Mouse (Mus musculus) adrenal gland, adult 2 months (tissue): Measurements from ENCODE around the gene Lamtor2. TPM values are rescaled to one million over a fixed set of nuclear protein-coding genes. Genes with fewer than 3 reads are reported as not detected.

Experiments
- DNase-seq: peaks from one replicate; pipeline ENCODE4 v3.0.0; 2021
- polyA plus RNA-seq: library from polyadenylated mRNA; depleted of rRNA; stranded (reverse); fragments of >200 nt; gene quantifications from 2 replicates; pipeline ENCODE4 v1.2.3, GENCODE M21; 2012
- total RNA-seq, 2 experiments: library from RNA; stranded (reverse); gene quantifications; 2 replicates each; pipeline ENCODE4 v1.2.3; 2021

Gene Lamtor2
- total and polyA plus RNA-seq, 3 experiments: 117 to 154 (median 153) TPM

DNA sequence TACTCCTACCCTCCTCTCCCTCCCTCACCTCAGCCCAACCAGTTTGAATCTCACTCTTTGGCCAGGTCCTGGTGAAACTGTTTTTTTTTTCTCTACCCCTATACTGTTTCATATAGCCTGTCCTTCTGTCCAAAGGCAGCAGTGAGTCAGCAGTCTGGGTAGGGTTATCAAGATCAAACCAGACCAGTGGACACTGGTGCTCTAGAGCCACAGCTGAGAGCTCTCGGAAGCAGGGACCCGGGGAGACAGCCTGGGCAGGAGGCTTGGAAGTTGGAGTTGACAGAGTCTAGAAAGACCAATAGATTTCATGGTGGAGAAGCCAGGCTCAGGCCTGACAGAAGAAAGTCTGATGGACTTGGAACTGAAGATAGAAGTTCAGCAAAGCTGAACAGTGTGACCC, 15.7 kb upstream of the Lamtor2 start:
- DNase-seq: peak; percentile 50

DNA sequence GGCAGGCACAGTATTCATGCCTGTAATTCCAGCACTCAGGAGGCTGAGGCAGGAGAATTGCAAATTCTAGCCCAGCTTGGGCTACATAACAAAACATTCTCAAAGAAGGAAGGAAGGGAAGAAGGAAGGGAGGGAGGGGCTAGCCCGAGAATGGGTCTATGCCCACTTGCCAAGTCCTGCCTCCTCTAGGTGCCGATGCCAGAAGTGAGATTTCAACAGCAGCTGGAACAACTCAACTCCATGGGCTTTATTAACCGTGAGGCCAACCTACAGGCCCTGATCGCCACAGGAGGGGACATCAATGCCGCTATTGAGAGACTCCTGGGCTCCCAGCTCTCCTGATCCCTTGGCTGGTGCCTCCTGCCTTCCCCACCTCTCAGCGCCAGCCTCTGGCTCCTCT, 15.0 kb upstream of the Lamtor2 start:
- peak; percentile 61 for DNase-seq

DNA sequence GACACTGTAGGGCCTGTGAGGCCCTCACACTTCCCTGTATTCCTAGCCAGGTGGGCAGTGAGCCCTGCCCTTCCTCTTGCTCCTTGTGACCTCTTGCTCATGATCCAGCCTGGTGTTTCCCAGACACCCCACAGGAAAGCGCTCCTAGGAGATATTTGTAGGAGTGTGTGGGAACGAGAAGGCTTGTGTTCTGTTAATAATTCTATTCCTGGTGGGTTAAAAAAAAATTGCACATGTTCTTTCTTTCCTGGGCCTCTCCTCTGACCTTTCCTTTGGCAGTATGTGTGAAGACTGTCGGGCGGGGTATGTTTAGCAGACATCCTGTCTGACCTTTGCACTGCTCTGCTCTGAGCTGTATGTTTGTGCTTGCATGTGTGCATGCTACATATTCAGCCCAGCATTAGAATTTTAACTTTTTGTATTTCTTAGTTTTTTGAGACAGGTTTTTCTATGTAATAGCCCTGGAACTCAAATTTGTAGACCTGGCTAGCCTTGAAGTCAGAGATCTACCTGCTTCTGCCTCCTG, 13.7 kb upstream of the Lamtor2 start:
- DNase-seq: no peak

DNA sequence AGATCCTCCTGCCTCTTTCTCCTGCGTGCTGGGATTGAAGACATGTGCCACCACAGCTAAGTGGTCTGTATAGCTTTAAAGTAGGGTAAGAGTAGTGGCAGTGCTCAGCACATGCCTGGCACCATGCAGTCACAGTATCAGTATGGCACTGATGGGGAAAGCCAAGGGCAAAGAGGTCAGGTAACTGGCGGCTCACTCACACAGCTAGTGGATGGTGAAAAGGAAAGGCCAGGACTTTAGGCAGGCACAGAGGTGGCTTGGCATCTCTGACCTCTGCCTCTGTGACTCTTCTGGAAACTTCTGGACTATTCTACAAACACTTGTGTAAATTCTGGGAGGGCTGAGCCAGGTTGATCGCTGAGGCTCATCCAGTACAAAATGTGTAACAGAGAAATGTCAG, 13.2 kb upstream of the Lamtor2 start:
- no peak for DNase-seq

DNA sequence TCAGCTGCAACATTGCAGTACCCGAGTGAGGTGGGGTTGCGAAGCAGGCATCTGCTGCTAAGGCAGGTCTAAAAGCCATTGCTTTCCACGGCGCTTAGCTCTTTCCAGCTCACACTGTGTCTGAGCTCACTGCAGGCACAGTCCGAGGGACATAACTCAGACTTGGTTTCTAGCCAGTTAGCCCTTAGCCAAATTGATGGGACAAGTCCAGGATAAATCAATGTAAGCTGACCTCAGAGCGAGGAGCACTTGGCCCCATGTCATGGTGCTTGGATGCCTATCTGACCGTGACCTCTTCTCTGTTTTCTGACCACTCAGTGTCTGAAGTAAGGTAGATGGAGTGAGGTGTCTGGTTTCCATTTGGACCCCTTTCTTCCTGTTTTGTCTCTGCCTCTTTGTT, 11.1 kb upstream of the Lamtor2 start:
- DNase-seq: peak; percentile 49

DNA sequence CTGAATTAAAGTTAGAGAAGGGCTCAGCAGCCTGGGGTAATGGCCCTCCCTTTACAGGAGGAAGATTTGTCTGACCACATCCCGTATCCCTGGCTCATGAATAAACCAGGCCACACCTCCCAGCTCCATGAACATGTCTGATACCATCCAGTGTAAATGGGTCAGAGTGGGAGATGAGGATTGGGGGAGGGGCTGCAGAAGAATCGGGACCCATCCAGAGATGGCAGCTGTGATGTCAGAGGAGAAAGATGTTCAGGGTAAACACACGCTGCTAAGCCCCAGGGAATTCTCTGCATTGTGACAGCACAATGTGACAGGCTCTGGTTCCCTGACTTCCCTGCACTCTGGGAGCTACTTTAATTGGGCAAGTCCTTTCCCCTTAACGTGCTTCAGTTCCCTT, 10.6 kb upstream of the Lamtor2 start:
- no peak for DNase-seq

DNA sequence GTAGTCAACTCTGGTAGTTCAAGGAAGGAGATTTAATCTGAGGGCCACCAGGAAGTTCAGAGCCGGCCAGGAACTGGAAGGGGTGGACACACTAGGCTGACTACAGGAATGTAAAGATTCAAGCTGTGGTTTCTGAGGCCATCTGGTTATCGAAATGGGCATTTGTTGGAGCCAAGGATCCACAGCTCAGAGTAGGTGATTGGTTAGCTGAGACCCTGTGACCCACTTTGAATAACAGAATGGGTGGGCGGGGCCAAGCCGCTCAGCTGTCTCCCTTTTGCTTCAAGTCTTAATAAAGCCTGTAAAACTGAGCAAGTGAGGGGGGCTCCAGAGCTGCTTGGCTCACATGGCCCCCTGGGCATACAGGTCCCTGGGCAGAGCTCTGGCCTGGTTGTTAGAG, 9.1 kb upstream of the Lamtor2 start:
- DNase-seq: no peak

DNA sequence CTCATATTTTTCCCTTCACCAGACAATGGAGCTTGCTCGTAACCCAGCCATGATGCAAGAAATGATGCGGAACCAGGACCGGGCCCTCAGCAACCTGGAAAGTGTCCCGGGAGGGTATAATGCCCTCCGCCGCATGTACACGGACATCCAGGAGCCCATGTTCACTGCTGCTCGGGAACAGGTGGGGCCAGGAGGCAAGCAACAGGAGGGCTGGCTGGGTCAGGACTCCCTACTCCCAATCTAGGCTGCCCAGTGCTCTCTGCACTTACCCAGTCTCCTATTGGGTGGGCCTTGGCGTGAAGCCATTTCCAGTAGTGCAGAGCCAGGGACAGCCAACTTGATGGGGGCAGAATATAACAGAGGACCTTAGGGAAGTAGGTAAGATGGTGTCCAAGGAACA, 6.7 kb upstream of the Lamtor2 start:
- no peak for DNase-seq

DNA sequence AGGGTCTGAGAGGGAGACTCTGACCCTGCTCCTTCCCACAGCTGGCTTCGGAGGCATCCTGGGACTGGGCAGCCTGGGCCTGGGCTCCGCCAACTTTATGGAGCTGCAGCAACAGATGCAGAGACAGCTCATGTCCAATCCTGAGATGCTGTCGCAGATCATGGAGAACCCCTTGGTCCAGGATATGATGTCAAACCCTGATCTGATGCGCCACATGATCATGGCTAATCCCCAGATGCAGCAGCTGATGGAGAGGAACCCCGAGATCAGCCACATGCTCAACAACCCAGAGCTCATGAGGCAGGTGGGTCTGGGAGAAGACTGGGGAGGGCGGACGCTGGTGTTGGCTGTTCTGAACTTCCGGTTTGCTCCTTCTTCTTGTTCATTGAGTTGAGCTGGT, 3.7 kb upstream of the Lamtor2 start:
- DNase-seq: no peak

DNA sequence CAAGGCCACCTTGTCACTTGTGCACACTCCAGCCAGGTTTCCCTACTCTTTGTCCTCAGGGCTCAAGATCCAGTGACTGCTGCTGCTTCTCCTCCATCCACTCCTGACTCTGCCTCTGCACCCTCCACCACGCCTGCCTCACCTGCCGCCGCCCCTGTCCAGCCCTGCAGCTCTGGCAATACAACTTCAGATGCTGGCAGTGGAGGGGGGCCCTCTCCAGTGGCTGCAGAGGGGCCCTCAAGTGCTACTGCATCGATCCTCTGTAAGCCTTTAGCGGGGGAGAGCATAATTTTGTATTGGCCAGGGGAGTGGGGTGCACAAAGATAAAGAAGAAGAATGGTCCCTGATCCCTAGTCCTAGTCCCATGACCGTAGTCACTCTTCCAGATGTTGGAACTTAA, 2.9 kb upstream of the Lamtor2 start:
- DNase-seq: no peak

DNA sequence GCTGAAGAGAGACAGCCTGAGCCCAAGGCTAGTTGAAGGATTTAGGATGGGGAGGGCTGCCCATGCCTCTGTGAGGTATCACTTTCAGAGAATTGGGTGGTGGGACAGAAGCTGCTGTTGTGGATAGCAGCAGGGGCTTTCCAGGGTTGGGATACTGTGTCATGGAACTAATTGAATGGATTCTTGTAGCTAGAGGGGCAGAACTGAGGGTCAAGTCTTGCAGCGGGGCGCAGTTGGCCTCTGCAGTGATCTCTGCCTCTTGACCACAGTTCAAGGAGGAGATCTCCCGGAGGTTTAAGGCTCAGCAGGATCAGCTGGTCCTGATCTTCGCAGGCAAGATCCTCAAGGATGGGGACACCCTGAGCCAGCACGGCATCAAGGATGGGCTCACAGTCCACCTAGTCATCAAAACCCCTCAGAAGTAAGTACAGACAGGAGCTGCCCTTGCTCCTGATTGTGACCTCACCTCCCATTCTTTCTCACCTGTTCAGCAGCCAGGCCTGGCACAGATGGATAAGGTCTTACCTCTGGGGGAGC, 2.3 kb upstream of the Lamtor2 start:
- DNase-seq: no peak

DNA sequence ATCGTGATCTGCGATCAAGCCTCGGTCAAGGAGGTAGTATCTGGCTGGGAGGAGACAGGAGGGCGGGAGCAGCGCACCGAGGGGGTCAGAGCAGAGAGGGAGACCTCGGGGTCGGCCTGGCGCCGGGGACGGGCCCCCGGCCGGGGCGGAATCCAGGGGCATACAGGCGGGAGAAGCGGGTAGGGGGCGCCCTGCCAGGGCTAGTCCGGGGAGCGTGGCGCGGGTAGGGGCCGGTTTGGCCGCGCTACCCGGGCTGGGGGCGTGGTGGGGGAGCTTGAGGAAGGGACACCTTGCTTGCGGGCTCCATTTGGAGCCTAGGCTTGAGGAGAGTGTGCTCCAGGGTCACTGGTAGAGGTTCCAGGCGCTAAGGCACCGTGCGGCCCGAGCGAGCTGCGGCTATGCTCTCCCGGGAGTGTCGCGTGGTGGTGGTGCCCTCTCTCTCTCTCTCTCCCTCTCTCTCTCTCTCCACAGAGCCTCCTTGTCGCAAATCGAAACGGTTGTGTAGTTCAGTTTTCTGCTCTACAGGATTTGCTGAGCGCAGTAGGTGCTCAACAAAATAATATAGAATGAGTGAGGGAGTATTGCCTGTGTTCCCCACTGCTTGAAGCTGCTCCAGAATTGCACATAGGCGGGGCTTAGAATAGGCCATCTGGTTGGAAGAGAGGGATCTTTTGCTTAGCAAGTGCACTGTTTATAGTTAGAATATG, 1.2 kb upstream of the Lamtor2 start:
- DNase-seq: no peak

DNA sequence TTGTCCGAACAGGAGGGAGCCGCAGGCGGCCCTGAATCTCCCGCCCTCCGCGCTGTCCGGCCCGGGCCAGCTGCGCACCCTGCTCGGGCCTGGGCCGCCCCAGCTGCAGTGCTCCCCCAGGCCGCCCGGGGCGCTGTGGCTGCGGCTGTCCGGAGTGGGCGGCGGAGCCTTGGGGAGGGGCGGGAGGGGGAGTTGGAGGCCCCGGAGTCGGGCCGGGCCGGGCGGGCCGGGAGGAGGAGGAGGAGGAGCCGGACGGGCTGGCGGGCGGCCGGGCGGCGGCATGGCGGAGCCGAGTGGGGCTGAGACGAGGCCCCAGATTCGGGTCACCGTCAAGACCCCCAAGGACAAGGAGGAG, 628 bp upstream of the Lamtor2 start, which contains the start of gene Ubqln4:
Ubqln4 (plus strand) TSS at position 234 of the 355 bp plus-strand sequence.
- peak; percentile 97 for DNase-seq

DNA sequence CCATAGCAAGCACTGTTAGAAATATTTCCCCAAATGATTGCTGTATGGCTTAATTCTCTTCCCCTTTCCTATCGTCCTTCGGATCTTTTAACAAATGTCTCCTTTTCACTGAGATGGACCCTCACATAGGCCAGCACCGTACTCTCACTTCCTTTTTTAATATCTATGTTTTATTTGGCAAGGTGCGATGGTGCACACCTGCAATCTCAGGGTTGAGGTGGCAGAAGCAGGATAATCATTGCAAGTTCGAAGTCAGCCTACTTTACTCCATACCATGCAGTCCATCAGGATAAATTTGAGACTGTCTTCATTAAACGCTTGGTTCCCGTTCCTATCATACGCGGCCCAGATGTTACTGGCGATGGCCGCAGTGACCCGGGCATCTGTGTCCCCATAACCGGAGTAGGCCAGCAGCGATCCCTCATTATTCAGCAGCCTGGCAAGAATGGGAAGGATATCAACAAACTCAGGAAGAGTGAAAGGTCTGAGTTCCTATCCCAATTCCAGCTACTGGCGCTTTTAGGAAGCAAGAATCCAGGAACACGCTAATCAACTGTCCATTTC, 710 bp downstream of the Lamtor2 start:
- DNase-seq: peak; percentile 33

DNA sequence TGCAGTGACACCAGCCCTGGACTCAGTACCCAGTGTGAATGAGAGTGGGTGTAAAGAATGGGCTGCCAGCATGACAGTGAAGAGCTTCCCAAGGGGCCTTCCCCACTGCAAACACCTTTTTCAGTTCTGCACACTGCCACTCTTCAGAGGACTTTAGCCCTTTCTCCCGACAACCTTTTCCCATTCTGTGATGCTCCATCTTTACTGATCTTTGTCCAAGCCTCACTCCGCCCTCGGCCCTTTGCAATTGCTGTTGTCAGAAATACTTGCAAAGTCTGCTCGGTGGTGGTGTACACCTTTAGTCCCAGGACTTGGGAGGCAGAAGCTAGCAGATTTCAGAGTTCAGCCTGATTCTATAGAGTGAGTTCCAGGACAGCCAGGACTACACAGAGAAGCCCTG, 1.3 kb downstream of the Lamtor2 start:
- no peak for DNase-seq

DNA sequence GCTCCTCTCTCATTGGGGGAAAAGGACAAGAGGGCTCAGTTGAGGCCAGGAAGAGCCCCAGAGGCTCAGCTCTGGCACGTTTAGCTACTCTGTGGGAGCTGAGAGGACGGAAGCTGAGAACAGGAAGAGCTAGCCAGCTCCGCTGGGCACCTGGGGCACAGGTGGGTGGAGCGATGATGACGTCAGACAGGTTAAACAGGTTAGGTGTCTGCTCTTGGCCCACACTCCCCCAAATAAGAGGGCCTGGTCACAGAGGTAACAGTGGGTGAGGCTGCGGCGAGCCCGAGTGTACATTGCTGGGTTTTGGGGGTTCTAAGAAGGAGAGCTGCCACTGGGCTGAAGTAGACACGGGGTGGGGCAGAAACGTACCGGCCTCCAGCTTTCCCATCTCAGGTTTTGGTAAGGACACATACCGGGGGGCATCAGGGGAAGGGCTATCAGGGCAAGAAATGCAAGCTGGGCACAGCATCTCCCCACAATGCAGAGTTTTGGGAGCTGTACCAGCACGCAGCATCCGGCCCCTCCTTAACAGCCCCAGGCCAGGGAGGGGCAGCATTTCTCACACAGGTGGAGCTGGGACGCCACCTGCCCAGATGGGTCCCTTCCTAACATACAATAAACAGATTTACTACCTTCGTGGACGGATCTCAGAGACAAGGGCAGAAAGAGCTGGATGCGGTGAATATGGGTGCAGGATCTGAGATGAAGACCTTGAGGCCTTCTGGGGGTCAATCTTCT, 4.5 kb downstream of the Lamtor2 start, which contains the start of gene Rab25:
Rab25 (minus strand) TSS at position 121 of the 738 bp plus-strand sequence.
- no peak for DNase-seq

DNA sequence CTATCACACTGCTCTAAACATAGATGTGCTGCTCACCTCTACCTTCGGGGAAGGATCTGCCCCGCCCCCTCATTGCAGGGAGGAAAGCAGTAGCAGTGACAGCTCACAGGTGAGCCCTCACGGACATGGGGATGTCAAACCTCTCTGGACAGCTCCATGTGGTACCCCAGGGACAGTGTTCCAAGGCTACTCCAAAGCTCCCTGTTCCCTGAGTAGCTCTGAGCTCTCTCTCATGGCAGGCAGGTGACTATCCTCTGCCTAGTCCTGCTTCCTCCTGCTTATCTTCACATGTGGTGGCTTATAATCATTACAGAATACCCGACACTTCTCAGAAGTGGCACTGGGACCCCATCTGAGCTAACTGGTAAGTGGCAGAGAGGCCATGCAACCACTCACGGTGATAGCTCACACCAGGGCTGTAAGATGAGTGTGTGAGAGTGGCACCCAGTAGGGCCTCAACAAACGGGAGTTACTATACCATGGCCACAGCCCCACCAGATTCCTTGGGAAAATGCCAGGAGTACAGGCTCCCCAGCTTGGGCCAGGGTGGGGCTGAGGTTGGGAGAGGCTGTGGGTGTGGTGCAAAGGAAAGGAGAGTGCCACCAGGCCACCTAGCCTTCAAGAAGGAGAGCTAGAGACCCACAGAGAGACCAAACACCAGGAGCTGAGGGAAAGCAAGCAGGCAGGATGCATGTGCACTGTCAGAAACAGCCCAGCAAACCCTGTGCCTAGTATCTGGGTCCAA, 6.0 kb downstream of the Lamtor2 start:
- no peak for DNase-seq

DNA sequence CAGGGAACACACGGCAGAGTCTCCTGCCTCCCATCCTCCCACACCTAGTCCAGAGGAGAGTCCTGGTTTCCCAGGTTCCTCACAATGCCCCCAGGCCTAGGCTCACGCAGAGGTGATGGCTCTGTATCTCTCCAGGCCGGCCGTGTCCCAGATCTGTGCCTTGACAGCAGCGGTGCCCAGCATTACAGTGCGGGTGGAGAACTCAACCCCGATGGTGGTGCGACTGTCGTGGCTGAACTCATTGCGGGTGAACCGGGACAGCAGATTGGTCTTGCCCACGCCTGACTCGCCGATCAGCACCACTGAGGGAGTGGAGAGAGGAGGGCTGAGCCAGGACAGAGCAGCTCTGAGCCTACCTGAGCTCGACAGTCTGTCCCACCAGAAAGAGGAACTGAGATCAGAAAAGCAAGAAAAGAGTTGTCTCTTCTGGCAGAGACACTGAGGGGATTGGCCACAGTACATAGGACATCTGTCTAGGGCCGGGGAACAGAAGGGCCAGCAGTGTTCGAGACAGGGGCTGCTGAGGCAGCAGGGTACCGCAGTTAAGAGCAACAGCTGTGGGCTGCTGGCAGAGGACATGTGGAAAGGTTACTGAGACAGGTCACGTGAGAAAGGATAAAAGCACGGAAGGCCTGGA, 7.8 kb downstream of the Lamtor2 start:
- no peak for DNase-seq

DNA sequence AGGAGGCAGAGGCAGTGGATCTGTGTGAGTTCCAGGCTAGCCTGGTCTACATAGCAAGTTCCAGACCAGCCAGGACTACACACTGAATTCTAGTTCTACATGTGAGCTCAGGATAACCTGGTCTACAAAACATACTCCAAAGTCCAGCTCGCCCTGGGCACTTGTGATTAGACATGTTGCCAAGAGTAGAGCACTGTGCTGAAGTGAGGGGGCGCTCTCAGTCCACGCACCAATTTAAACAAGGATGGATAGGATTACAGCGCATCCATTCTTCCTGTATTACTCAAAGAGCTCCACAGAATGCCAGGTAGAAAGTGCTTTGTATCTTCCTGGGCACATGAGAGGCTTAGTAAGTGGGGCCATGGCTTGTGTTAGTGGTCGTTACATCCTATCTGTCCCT, 8.4 kb downstream of the Lamtor2 start:
- peak; percentile 41 for DNase-seq

DNA sequence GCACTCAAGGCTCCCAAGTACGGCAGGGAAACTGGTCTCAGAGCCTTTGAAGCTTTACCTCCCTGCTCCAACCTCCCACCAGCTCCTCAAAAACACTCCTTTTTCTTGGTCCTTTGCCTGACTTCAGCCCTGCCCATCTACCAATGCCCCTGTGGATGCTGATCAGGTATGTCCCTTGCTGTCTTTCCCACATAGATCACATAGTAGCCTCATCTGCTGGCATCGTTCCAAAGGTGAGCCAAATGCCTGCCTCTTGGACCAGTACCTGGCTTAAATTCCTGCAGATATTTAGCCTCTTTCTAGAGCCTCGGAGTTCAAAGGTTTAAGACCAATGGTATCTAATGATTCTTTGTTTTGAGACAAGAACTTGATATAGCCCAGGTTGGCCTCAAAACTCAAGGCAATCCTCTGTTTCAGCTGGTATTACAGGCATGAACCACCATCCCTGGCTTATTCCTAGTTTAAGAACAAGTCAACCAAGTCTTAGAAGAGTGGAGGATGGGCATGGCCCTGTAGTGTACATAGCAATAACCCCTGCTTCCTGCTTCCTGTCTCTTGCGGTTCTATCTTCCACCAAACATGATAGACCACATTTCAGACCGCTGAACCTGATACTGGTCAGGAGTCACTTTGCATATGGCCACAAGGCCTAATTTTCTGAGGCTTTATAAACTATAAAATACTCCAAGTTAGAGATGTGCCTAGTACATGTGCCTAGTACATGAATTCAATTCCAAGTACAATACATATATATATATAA, 9.0 kb downstream of the Lamtor2 start:
- DNase-seq: no peak

DNA sequence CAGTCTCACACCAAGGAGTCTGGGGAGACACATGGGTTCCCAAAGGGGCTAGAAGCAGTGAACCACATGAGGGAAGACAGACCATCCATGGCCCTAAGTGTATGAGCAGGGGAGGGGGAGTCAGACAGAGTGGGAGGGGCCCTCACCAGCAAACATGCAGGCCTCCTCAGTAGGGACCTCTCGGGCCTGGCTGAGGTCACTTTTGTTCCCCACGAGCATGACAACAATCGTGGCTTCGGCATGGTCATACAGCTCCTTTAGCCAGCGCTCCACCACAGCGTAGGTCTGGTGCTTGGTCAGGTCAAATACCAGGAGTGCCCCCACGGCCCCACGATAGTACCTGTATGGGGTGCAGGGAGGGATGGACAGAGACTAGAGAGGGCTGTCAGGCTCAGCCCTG, 9.7 kb downstream of the Lamtor2 start:
- no peak for DNase-seq
